Mouse (Mus musculus) B cell, adult 67 days (primary cell): ENCODE measurements around the gene Gm42791. TPM values are rescaled to one million over a fixed set of nuclear protein-coding genes. Genes with fewer than 3 reads are reported as not detected.

Experiments
- total RNA-seq, 2 experiments: library from RNA; stranded (reverse); gene quantifications; 4 replicates each; pipeline ENCODE4 v1.2.4; 2023

Gm42791 gene
- total RNA-seq, result 1 to 10 TPM; 3.4 to 6.0 TPM

GRCm38 (mm10) chr5:148994706-148995414, at the start of gene Gm42791:
TSS of gene Gm42791 (minus strand) at chr5:148995147.

DNA sequence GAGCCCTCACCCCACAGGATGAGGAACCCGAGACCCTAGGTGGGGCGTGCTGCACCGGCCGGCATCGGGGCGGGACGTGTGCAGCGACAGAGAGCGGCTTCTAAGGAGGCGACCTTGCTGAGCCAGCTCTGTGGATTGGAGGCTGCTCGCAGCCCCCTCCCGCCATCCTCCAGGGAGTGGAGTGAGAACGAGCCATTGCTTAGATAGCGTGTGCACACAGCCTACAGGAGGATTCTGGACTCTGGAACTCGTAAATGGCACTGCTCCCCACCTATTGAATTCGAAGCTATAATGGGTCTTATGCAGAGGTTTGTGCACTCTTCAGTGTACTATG, 65.9 kb downstream of the Gm42791 start, which contains the start of gene Katnal1:
Gene Katnal1 (minus strand): TSS at position 205 of the 334 bp plus-strand sequence.

Other genes starting within 250 kb of the Gm42791 start
- 1 to 10 TPM; 7.1 to 9.8 TPM for gene Katnal1, start 65.8 kb downstream of the Gm42791 start, total RNA-seq
- 10 to 100 TPM; 75.7 to 94.5 TPM for gene Uspl1, start 189.2 kb upstream of the Gm42791 start, total RNA-seq
- gene Hmgb1, start 189.3 kb upstream of the Gm42791 start, total RNA-seq, result 100 to 1,000 TPM; 689 to 750 TPM